Mouse (Mus musculus) kidney, adult 2 months (tissue): ENCODE data around the gene Mlh1. TPM values are rescaled to one million over a fixed set of nuclear protein-coding genes. Genes with fewer than 3 reads are reported as not detected.
A peak's percentile ranks its signal among the peaks of the same experiment; 100 is the strongest.

Experiments used
- DNase-seq: peaks from one replicate; pipeline ENCODE4 v3.0.0; 2021
- H3K27ac ChIP-seq: fragments of 200-500 bp; 2 replicates; pipeline ENCODE4 v1.5.1; 2012; ENCODE audit warnings: low read depth, low read length, control low read depth, inconsistent platforms; ENCODE audit not compliant: insufficient read depth
- H3K27me3 ChIP-seq: fragments of 200-500 bp; replicated peaks from 2 replicates; pipeline ENCODE4 v1.6.1; 2012; ENCODE audit warnings: mild to moderate bottlenecking, moderate library complexity, low read length, inconsistent platforms; ENCODE audit not compliant: control insufficient read depth, insufficient read depth
- H3K36me3 ChIP-seq: fragments of 200-500 bp; 2 replicates; pipeline ENCODE4 v1.6.1; 2012; ENCODE audit warnings: mild to moderate bottlenecking, moderate library complexity, low read length, inconsistent platforms; ENCODE audit not compliant: control insufficient read depth, insufficient read depth
- H3K4me1 ChIP-seq: fragments of 200-500 bp; 2 replicates; pipeline ENCODE4 v1.6.1; 2011; ENCODE audit warnings: low read length; ENCODE audit not compliant: control insufficient read depth, insufficient read depth
- H3K4me3 ChIP-seq: fragments of 200-500 bp; 2 replicates; pipeline ENCODE4 v1.5.1; 2011; ENCODE audit warnings: mild to moderate bottlenecking, low read depth, low read length, control low read depth; ENCODE audit not compliant: insufficient read depth
- CTCF ChIP-seq: fragments of 200-500 bp; conservative IDR thresholded peaks from 2 replicates; pipeline ENCODE4 v1.5.1; 2011; ENCODE audit warnings: low read depth, mild to moderate bottlenecking, control low read depth, low read length, moderate library complexity, mixed read lengths; ENCODE audit not compliant: insufficient read depth, insufficient read length
- POLR2A ChIP-seq: fragments of 200-500 bp; IDR thresholded peaks from one replicate; pipeline ENCODE4 v1.6.1; 2011; ENCODE audit warnings: low read depth, low read length, control low read depth
- WGBS: fragments of 180-500 bp; shearing (Covaris S2); methylation state at CpG from one replicate; pipeline ENCODE4 v1.1.7; 2018; 5-methylcytosine and 5-hydroxymethylcytosine counted together
- polyA plus RNA-seq: library from polyadenylated mRNA; depleted of rRNA; stranded (reverse); fragments of >200 nt; gene quantifications from 2 replicates; pipeline ENCODE4 v1.2.3, GENCODE M21; 2012

Mlh1 gene
- polyA plus RNA-seq, 1 experiment, result 14.1 TPM

DNA sequence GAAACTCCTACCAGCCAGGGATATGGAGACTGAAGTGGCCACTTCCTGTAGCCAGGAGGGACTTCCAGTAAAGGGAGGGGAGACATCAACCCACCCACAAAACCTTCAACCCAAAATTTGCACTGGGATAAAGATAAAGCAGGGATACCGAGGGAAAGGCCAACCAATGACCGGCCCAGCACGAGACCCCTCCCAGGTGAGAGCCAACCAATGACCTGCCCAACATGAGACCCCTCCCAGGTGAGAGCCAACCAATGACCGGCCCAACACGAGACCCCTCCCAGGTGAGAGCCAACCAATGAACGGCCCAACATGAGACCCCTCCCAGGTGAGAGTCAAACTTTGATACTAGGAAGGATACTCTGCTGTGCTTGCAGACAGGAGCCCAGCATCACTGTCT is 23.3 kb upstream of the Mlh1 start:
- WGBS, result 96% methylated on average over 6 of the region's 6 CpGs
- TF ChIP-seq POLR2A, result no peak
- no peak for TF ChIP-seq CTCF

DNA sequence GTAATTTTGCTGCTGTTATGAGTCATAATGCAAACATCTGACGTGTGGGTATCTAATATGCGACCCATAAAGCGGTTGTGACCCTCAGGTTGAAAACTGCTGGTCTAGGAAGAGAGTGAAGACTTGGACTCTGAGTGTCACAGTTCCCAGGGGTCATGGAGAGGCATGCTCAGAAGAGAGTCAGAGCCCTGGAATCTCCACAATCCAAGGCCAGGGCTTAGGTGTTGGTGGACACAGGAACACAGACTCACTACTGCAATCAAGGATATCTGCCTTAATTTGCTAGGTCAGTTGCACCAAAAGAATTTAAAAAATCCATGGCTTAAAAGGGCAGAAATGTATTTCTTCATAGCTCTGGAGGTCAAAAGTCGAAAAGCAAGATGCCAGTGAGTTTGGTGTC is 21.6 kb upstream of the Mlh1 start:
- WGBS, result 85% methylated on average over 4 of the region's 4 CpGs
- no peak for DNase-seq
- Histone ChIP-seq H3K4me1 (peaks cover 5% of the 10 kb centered on the region; the same call in 1 of the 2 replicates), H3K4me3 (no peak overlapping the region), H3K27me3 (no peaks in the 10 kb centered on the region), H3K36me3 (no peaks in the 10 kb centered on the region), H3K27ac (no peak overlapping the region)
- TF ChIP-seq POLR2A, result no peak
- no peak for TF ChIP-seq CTCF

More for the DNA sequence above, 23.3 kb upstream of the Mlh1 start:
- Histone ChIP-seq H3K27ac (no peak overlapping the region), H3K4me3 (no peak overlapping the region), H3K4me1 (no peaks in the 10 kb centered on the region), H3K27me3 (no peaks in the 10 kb centered on the region), H3K36me3 (no peaks in the 10 kb centered on the region)
- no peak for DNase-seq

DNA sequence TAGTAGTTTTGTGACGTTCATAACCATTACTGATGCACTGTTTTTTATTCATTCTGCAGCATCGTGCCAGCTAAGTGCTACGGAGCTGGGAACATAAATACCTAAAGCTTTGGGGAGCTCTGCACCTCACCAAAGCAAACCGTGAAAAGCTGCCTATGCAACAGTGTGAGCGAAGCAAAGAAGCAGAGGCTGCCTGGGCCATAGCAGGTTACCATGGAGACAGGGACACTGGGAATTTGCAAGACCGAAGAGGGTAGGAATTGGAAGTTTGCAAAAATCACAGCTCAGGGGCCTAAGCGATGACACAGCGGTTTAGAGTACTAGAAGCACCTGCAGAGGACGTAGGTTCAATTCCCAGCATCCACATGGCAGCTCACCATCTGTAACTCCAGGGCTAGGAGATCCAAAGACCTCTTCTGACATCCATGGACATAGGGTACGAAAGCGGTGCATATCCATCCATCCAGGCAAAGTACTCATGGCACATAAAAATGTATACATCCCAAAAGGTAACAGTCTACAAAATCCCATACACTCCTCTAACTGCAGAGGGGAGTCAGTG is 19.0 kb upstream of the Mlh1 start:
- no peak overlapping the region for H3K27ac ChIP-seq
- no peaks in the 10 kb centered on the region for H3K27me3 ChIP-seq
- H3K36me3 ChIP-seq, result no peaks in the 10 kb centered on the region
- no peak for DNase-seq
- TF ChIP-seq CTCF (no peak), POLR2A (no peak)
- no peak overlapping the region for H3K4me3 ChIP-seq
- peaks cover 5% of the 10 kb centered on the region; the same call in 1 of the 2 replicates for H3K4me1 ChIP-seq
- 83% methylated on average over 11 of the region's 11 CpGs for WGBS

DNA sequence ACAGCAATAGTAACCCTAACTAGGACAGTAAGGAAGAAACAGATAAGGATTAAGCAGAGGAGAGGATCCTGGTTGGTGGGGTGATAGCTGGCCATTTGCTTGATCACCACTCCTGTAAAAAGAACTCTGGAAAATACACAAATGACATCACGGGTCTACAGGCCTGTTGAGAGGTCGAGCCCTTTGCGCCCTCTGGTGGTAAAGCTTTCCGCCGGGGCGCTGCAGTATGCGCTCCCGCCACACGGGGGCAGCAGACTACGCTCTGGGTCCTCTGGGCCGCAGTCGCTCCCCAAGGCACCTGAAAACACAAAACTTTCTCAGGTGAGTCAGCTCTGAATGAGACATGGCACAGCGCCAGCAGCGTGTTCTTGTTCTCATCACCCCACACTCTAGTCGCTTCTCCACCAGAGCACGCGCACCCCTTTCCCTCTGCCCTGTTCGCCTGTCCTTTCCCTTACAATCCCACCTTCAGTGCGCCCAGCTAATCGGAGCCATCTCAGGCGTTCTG is 18.3 kb upstream of the Mlh1 start:
- WGBS, result 16% methylated on average over 21 of the region's 21 CpGs
- Histone ChIP-seq H3K4me3 (no peak overlapping the region), H3K36me3 (no peaks in the 10 kb centered on the region), H3K27ac (no peak overlapping the region), H3K27me3 (no peaks in the 10 kb centered on the region), H3K4me1 (peaks cover 5% of the 10 kb centered on the region; the same call in 1 of the 2 replicates)
- TF ChIP-seq POLR2A (no peak), CTCF (peak; percentile 100; the same call in 1 of the 2 replicates)
- peak; percentile 94 for DNase-seq

DNA sequence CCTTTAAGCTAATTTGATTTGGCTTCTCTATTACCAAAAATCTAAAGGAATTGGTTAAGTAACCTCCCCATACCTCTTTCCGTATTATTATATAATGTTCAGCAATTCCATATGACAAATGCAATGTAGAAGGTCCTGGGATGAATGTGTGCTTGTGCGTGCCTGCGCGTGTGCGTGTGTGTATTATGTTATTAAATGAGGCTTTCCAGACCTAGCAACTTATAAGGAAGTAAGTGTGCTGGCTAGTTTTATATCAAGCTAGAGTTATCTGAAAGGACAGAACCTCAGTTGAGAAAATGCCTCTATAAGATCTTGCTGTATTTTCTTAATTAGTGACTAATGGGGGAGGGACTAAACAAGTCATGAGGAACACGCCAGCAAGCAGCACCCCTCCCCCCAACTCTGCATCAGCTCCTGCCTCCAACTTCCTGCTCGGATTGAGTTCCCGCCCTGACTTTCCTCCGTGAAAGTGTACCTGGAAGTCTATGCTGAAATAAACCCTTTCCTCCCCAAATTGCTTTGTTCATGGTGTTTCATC is 17.8 kb upstream of the Mlh1 start:
- no peak for TF ChIP-seq CTCF
- TF ChIP-seq POLR2A, result no peak
- Histone ChIP-seq H3K27ac (no peak overlapping the region), H3K27me3 (no peaks in the 10 kb centered on the region), H3K4me3 (no peak overlapping the region), H3K36me3 (no peaks in the 10 kb centered on the region), H3K4me1 (peaks cover 5% of the 10 kb centered on the region; the same call in 1 of the 2 replicates)
- WGBS, result 51% methylated on average over 9 of the region's 9 CpGs
- peak; percentile 46 for DNase-seq

DNA sequence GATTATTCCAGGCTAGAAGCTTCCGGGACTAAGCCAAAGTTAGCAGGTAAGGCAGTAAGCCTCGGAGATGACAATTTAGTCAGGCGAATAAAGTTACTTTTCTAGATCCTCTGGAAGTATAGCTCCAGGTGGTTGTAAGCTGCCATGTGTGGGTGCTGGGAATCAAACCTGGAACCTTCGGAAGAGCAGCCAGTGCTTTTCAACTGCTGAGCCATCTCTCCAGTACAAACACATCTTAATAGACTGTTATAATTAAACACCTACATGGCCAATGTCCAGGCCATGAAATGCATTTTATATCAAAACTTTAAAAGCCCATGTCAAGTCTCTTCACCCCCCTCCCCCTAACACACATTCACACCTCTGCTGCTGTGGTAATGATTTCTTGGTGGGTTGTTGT is 16.4 kb upstream of the Mlh1 start:
- TF ChIP-seq POLR2A, result no peak
- no peak for TF ChIP-seq CTCF
- no peak for DNase-seq
- Histone ChIP-seq H3K36me3 (no peaks in the 10 kb centered on the region), H3K4me3 (no peak overlapping the region), H3K4me1 (peaks cover 5% of the 10 kb centered on the region; the same call in 1 of the 2 replicates), H3K27me3 (no peaks in the 10 kb centered on the region), H3K27ac (no peak overlapping the region)
- 97% methylated on average over 4 of the region's 4 CpGs for WGBS

DNA sequence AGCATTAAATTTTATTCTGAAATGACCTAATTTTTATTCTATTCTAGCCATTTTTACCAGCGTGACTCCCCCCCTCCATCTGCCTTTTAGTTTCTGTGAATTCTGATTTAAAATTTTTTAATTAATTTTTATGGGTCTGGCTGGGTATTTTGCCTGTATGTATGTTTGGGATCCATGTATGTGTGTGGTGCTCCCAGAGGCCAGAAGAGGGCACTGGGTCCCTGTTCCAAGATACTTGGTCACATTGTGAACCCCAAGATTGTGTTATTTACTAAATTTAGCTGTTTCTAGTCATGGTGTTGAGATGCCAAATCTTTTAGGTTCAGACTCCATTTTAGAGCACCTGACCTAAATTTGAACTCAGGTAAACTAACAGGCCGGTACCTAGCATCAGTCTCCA is 14.9 kb upstream of the Mlh1 start:
- WGBS, result 82% methylated on average over 2 of the region's 2 CpGs

More for the DNA sequence above, 14.9 kb upstream of the Mlh1 start:
- no peak overlapping the region for H3K4me3 ChIP-seq
- H3K27ac ChIP-seq, result no peak overlapping the region
- H3K27me3 ChIP-seq, result no peaks in the 10 kb centered on the region
- peaks cover 5% of the 10 kb centered on the region; the same call in 1 of the 2 replicates for H3K4me1 ChIP-seq
- TF ChIP-seq POLR2A, result no peak
- TF ChIP-seq CTCF, result no peak
- H3K36me3 ChIP-seq, result no peaks in the 10 kb centered on the region
- DNase-seq, result no peak
